Mouse (Mus musculus): Measurements from ENCODE around the gene Ciapin1. TPM values are rescaled to one million over a fixed set of nuclear protein-coding genes. Genes with fewer than 3 reads are reported as not detected.
"Not testable (repeated sequence)": the region's sequence is repeated elsewhere in the genome, so short reads cannot be mapped to it uniquely, and the experiment has no call there.

Ciapin1 gene
- total and polyA plus RNA-seq, 2 experiments from 2014 or later = 80.6 to 92.2 TPM

DNA sequence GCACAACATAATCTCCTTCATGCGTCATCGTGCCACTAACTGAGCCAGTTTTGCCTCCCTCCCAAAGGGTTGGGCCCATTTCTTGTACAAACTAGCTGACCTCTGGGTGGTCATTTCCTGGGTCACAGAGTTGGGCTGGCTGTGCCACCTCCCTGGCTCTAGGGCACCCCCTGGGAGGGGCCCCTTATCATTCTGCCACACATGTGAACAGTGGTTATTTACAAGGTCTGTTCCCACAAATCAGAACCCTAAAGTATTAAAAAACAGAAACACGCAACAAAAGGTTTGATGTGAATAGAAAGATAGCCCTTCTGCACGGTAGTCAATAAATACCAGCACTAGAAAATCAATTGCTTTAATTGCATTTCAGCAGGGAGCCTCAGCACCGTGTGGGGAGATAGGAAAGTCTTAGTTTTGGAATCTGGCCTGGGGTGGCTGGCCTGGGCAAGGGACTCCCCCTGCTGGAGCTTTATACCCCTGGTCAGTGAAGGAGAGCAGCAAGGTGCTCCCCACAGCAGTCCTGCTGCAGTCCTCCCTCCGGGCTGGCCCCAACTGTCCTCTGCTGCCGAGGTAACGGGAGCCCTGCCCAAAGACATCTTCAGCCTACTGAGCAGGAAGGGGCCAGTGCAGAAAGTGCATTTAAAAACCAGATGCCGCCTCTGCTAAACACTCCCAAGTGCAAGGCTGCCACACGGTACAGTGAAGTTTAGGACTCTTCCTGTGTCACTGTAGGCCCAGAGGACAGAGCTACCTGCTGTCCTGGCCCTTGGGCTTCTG lies 25.9 kb upstream of the Ciapin1 start:
- no peaks in the 10 kb centered on the region for H3K9me3 ChIP-seq (replicated peaks; ENCODE audit: control insufficient read depth, low read length)
- H3K9ac ChIP-seq (replicated peaks; ENCODE audit: low read depth, low read length) = no peak overlapping the region
- H3K4me1 ChIP-seq (ENCODE audit: control insufficient read depth, insufficient read depth) = peaks cover 2% of the 10 kb centered on the region
- no peak overlapping the region for H3K4me3 ChIP-seq (ENCODE audit: low read depth, low read length)
- 64% methylated on average over 10 of the region's 10 CpGs for WGBS
- no peaks in the 10 kb centered on the region for H3K27me3 ChIP-seq (ENCODE audit: control insufficient read depth, insufficient read depth, low read length)
- H3K4me2 ChIP-seq (ENCODE audit: low read depth, low read length) = no peak overlapping the region
- peaks cover 57% of the 10 kb centered on the region for H3K36me3 ChIP-seq (replicated peaks; ENCODE audit: control insufficient read depth, insufficient read depth, low read length)
- ATAC-seq (ENCODE audit: insufficient read depth, low read depth) (no peak), DNase-seq (ENCODE audit: low spot score) (no peak)
- TF ChIP-seq EP300 (IDR thresholded peaks at IDR 0.05; ENCODE audit: low read depth) (no peak), CTCF (IDR thresholded peaks at IDR 0.05; ENCODE audit: low read depth) (peak; percentile 11; the same call in 1 of the 2 replicates)
- H3K27ac ChIP-seq (ENCODE audit: low read depth) = 0 out of 2 replicates have a peak overlapping the region, but pooled peaks have one; percentile 25

DNA sequence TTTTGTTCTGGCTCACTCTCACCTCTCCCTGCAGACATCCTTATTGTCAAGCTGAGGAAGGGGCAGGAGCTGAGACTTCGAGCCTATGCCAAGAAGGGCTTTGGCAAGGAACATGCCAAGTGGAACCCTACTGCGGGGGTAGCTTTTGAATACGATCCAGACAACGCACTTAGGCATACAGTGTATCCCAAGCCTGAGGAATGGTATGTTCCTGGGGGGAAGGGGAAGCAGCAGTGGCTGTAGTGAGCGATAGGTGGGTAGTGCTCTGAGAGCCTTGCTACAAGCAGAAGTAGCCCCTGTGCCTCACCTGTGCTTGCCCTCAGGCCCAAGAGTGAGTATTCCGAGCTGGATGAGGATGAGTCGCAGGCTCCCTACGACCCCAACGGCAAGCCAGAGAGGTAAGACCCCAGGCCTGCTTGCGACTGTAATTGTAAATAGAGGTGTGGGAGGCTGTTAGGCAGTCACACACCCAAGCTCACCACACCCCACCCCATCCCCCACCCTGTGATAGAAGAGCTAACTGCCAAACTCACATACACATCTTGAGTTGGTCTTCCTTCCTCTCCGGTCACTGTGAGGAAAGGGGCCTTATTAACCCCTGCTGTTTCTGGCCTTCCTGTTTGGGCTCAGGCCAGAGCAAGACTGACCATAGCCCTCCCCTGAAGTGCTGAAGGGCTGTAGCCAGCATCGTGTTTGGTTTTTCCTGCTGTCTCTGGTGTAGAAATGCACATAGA lies 24.5 kb upstream of the Ciapin1 start:
- no peak for TF ChIP-seq EP300 (IDR thresholded peaks at IDR 0.05; ENCODE audit: low read depth)
- TF ChIP-seq CTCF (IDR thresholded peaks at IDR 0.05; ENCODE audit: low read depth) = no peak
- ATAC-seq (ENCODE audit: insufficient read depth, low read depth) = peak; percentile 50
- Histone ChIP-seq H3K4me1 (ENCODE audit: control insufficient read depth, insufficient read depth) (peaks cover 8% of the 10 kb centered on the region), H3K9ac (replicated peaks; ENCODE audit: low read depth, low read length) (no peak overlapping the region), H3K27me3 (ENCODE audit: control insufficient read depth, insufficient read depth, low read length) (no peaks in the 10 kb centered on the region), H3K27ac (ENCODE audit: low read depth) (peak overlapping the region; percentile 44), H3K36me3 (replicated peaks; ENCODE audit: control insufficient read depth, insufficient read depth, low read length) (peaks cover 57% of the 10 kb centered on the region), H3K9me3 (replicated peaks; ENCODE audit: control insufficient read depth, low read length) (no peaks in the 10 kb centered on the region), H3K4me2 (ENCODE audit: low read depth, low read length) (no peak overlapping the region), H3K4me3 (ENCODE audit: low read depth, low read length) (no peak overlapping the region)
- WGBS = 69% methylated on average over 12 of the region's 12 CpGs
- DNase-seq (ENCODE audit: low spot score) = peak; percentile 39

DNA sequence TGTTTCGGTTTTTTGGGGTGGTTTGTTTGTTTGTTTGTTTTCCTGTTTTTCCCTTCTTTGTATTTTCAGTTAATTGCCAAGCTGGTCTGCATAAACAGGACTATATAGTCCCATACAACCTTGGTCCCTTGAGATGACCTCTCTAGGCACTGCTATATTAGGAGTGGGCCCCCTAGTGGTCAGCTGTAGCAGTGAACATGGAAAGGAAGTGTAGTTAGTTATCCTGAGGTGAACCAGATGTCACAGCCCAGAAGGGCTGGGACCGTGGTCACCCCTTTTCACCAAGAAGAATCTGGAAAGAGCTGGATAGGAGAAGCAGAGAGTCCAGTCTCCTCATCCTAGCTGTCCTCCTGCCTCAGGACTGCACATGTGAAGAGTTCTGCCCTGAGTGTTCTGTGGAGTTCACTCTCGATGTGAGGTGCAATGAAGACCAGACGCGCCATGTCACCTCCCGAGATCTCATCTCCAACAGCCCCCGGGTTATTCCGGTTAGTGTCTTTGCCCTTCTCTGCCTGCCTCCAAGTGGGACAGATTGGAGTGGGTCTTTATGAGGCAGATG lies 23.3 kb upstream of the Ciapin1 start:
- Histone ChIP-seq H3K9ac (replicated peaks; ENCODE audit: low read depth, low read length) (no peak overlapping the region), H3K4me3 (ENCODE audit: low read depth, low read length) (no peak overlapping the region), H3K36me3 (replicated peaks; ENCODE audit: control insufficient read depth, insufficient read depth, low read length) (peaks cover 46% of the 10 kb centered on the region), H3K4me2 (ENCODE audit: low read depth, low read length) (no peak overlapping the region), H3K4me1 (ENCODE audit: control insufficient read depth, insufficient read depth) (peaks cover 8% of the 10 kb centered on the region), H3K9me3 (replicated peaks; ENCODE audit: control insufficient read depth, low read length) (no peaks in the 10 kb centered on the region), H3K27ac (ENCODE audit: low read depth) (no peak overlapping the region), H3K27me3 (ENCODE audit: control insufficient read depth, insufficient read depth, low read length) (no peaks in the 10 kb centered on the region)
- TF ChIP-seq EP300 (IDR thresholded peaks at IDR 0.05; ENCODE audit: low read depth) (no peak), CTCF (IDR thresholded peaks at IDR 0.05; ENCODE audit: low read depth) (peak; percentile 93)
- WGBS = 67% methylated on average over 8 of the region's 8 CpGs
- ATAC-seq (ENCODE audit: insufficient read depth, low read depth) = peak; percentile 47; the same call in 1 of the 2 replicates
- DNase-seq (ENCODE audit: low spot score) = peak; percentile 78

DNA sequence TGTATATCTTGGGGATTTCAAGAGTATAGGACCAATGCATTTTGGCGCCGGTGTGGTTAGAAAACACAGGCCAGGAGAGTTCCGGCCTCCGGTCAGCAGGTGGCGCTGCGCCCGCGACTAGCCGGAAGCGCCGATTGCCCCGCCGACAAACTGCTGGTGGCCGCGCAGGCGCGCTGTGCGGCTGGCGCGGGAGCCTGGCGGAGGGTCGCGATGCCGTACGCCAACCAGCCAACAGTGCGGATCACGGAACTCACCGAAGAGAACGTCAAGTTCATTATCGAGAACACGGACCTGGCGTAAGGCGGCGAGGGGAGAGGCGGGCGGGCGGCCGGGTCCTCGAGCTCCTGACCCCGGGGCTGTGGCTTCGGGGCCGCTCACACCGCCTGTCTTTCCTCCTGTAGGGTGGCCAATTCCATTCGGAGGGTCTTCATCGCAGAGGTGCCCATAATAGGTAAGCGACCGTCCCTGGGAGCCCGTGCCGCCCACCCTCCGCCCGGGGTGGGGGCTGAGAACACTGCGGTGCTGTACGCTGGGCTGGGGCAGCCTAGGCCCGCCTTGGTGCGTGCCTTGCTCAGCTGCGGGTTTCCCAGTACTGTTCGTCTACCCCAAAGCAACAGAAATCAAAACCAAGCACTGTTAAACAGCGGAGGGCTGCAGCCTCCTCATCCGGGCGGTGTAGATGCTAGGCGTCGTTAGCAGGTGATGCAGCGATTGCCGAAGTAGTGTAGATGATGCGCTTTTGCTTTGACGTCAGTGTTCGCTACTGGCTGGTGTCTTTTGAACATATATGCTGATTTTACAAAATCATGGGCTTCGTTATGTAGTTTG lies 19.4 kb upstream of the Ciapin1 start, which contains the start of gene Polr2c:
Polr2c (plus strand) TSS at position 105 of the 828 bp plus-strand sequence.
- H3K4me1 ChIP-seq (ENCODE audit: control insufficient read depth, insufficient read depth) = peaks cover 8% of the 10 kb centered on the region
- peak within 1 kb of the TSS; percentile 41; the same call in 1 of the 2 replicates for H3K27ac ChIP-seq (ENCODE audit: low read depth)
- peak within 1 kb of the TSS; percentile 81 for H3K4me3 ChIP-seq (ENCODE audit: low read depth, low read length)
- TF ChIP-seq EP300 (IDR thresholded peaks at IDR 0.05; ENCODE audit: low read depth) (no peak), CTCF (IDR thresholded peaks at IDR 0.05; ENCODE audit: low read depth) (peak; percentile 83)
- under 1% methylated on average over 66 of the region's 68 CpGs for WGBS
- no peaks in the 10 kb centered on the region for H3K27me3 ChIP-seq (ENCODE audit: control insufficient read depth, insufficient read depth, low read length)
- H3K4me2 ChIP-seq (ENCODE audit: low read depth, low read length) = peak within 1 kb of the TSS; percentile 78
- ATAC-seq (ENCODE audit: insufficient read depth, low read depth) = peak; percentile 81
- peaks cover 33% of the 10 kb centered on the region for H3K36me3 ChIP-seq (replicated peaks; ENCODE audit: control insufficient read depth, insufficient read depth, low read length)
- DNase-seq (ENCODE audit: low spot score) = peak; percentile 71
- H3K9ac ChIP-seq (replicated peaks; ENCODE audit: low read depth, low read length) = peak within 1 kb of the TSS; percentile 87
- H3K9me3 ChIP-seq (replicated peaks; ENCODE audit: control insufficient read depth, low read length) = no peaks in the 10 kb centered on the region

DNA sequence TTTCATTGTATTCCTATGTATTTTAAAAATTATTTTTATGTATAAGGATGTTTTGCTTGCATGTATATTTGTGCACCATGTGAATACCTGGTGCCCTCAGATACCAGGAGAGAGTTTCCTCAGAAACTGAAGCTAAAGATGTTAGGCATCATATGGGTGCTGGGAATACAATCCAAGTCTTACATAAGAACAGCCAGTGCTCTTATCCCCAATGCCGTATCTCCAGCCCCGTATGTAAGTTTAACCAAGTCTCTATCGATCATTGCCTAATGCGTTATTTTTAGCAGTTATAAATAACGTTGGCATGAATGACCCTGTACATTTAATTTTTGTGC lies 18.8 kb upstream of the Ciapin1 start:
- peak overlapping the region; percentile 78; the same call in 1 of the 2 replicates for H3K4me2 ChIP-seq (ENCODE audit: low read depth, low read length)

DNA sequence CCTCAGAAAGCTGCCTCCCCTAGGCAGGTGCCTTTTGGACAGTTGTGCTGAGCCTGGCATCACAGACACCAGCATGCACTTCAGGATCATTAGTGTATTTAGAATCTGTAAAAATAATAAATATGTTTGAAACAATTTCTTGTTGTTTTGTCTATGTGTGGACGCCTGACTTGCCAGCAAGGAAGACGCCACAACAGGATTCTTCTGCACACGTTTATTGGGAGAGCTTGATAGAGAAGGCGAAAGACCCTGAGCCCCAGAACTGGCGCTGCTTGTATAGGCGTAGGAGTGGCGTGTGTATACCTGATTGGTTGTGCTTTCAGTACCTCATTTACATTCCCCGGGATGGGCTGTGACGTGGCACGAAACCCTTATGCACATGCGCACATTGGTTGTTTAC lies 16.6 kb upstream of the Ciapin1 start:
- H3K4me3 ChIP-seq (ENCODE audit: low read depth, low read length); H3K4me1 ChIP-seq (ENCODE audit: control insufficient read depth, insufficient read depth); H3K27me3 ChIP-seq (ENCODE audit: control insufficient read depth, insufficient read depth, low read length); ATAC-seq (ENCODE audit: insufficient read depth, low read depth); H3K27ac ChIP-seq (ENCODE audit: low read depth); DNase-seq (ENCODE audit: low spot score); H3K9me3 ChIP-seq (replicated peaks; ENCODE audit: control insufficient read depth, low read length); H3K4me2 ChIP-seq (ENCODE audit: low read depth, low read length); H3K9ac ChIP-seq (replicated peaks; ENCODE audit: low read depth, low read length): not testable (repeated sequence)
- WGBS = 90% methylated on average over 11 of the region's 11 CpGs
- peaks cover 51% of the 10 kb centered on the region for H3K36me3 ChIP-seq (replicated peaks; ENCODE audit: control insufficient read depth, insufficient read depth, low read length)

More for the DNA sequence above, 18.8 kb upstream of the Ciapin1 start:
- Histone ChIP-seq H3K27ac (ENCODE audit: low read depth) (no peak overlapping the region), H3K27me3 (ENCODE audit: control insufficient read depth, insufficient read depth, low read length) (no peaks in the 10 kb centered on the region), H3K9ac (replicated peaks; ENCODE audit: low read depth, low read length) (peak overlapping the region; percentile 87; the same call in 1 of the 2 replicates), H3K4me1 (ENCODE audit: control insufficient read depth, insufficient read depth) (peaks cover 8% of the 10 kb centered on the region), H3K4me3 (ENCODE audit: low read depth, low read length) (peak overlapping the region; percentile 81; the same call in 1 of the 2 replicates), H3K36me3 (replicated peaks; ENCODE audit: control insufficient read depth, insufficient read depth, low read length) (peaks cover 36% of the 10 kb centered on the region), H3K9me3 (replicated peaks; ENCODE audit: control insufficient read depth, low read length) (no peaks in the 10 kb centered on the region)
- TF ChIP-seq CTCF (IDR thresholded peaks at IDR 0.05; ENCODE audit: low read depth) (no peak), EP300 (IDR thresholded peaks at IDR 0.05; ENCODE audit: low read depth) (no peak)
- WGBS = 28% methylated on average over 5 of the region's 5 CpGs
- ATAC-seq (ENCODE audit: insufficient read depth, low read depth) (0 out of 2 replicates have a peak, but pooled peaks have one; percentile 3), DNase-seq (ENCODE audit: low spot score) (no peak)

Measured in heart, postnatal 0 days (tissue).